Mouse (Mus musculus): ENCODE measurements around the gene Wfikkn1. TPM values are rescaled to one million over a fixed set of nuclear protein-coding genes. Genes with fewer than 3 reads are reported as not detected.
"Not testable (repeated sequence)": the region's sequence is repeated elsewhere in the genome, so short reads cannot be mapped to it uniquely, and the experiment has no call there.

Gene Wfikkn1
- polyA plus RNA-seq, 1 experiment from 2014 or later: 0.55 TPM

GRCm38 (mm10) chr17:25874721-25875170, 5.9 kb downstream of the Wfikkn1 start, which contains the start of gene Mettl26:
Gene Mettl26, plus strand, starts transcription at chr17:25875074.
- peak within 1 kb of the TSS; percentile 96 for H3K27ac ChIP-seq
- H3K36me3 ChIP-seq: no peaks in the 10 kb centered on the region; the same call in 1 of the 2 replicates
- H3K4me3 ChIP-seq (replicated peaks): peak within 1 kb of the TSS; percentile 88
- H3K9me3 ChIP-seq: no peaks in the 10 kb centered on the region
- peak within 1 kb of the TSS; percentile 82 for H3K4me2 ChIP-seq
- ATAC-seq (ENCODE audit: insufficient read depth, low FRiP score, low read depth): peak; percentile 73
- H3K4me1 ChIP-seq: peaks cover 20% of the 10 kb centered on the region
- H3K27me3 ChIP-seq (replicated peaks): no peaks in the 10 kb centered on the region
- under 1% methylated on average over 25 of the region's 25 CpGs for WGBS
- H3K9ac ChIP-seq: peak within 1 kb of the TSS; percentile 73

- Histone ChIP-seq H3K4me3 (replicated peaks) (peak overlapping the region; percentile 88), H3K27ac (peak overlapping the region; percentile 96), H3K27me3 (replicated peaks) (no peaks in the 10 kb centered on the region), H3K9me3 (no peaks in the 10 kb centered on the region), H3K9ac (peak overlapping the region; percentile 21; the same call in 1 of the 2 replicates), H3K4me2 (peak overlapping the region; percentile 82), H3K4me1 (peaks cover 20% of the 10 kb centered on the region), H3K36me3 (no peaks in the 10 kb centered on the region; the same call in 1 of the 2 replicates)
- 4% methylated on average over 14 of the region's 14 CpGs for WGBS
- ATAC-seq (ENCODE audit: insufficient read depth, low FRiP score, low read depth): no peak
These were observed 6.4 kb downstream of the Wfikkn1 start for GRCm38 (mm10) chr17:25874148-25874720.

- H3K36me3 ChIP-seq: no peaks in the 10 kb centered on the region
- no peak for ATAC-seq (ENCODE audit: insufficient read depth, low FRiP score, low read depth)
- H3K4me3 ChIP-seq (replicated peaks): peak overlapping the region; percentile 88; the same call in 1 of the 2 replicates
- H3K4me1 ChIP-seq: peaks cover 24% of the 10 kb centered on the region
- H3K9ac ChIP-seq: no peak overlapping the region
- 76% methylated on average over 11 of the region's 11 CpGs for WGBS
- no peak overlapping the region for H3K4me2 ChIP-seq
- H3K9me3 ChIP-seq: no peaks in the 10 kb centered on the region
- no peaks in the 10 kb centered on the region for H3K27me3 ChIP-seq (replicated peaks)
- no peak overlapping the region for H3K27ac ChIP-seq
These were observed 7.1 kb downstream of the Wfikkn1 start for GRCm38 (mm10) chr17:25873405-25874147.

- Histone ChIP-seq H3K4me2 (no peak overlapping the region), H3K9ac (no peak overlapping the region), H3K4me1 (peaks cover 30% of the 10 kb centered on the region), H3K36me3 (no peaks in the 10 kb centered on the region), H3K9me3 (no peaks in the 10 kb centered on the region), H3K27ac (no peak overlapping the region), H3K4me3 (replicated peaks) (no peak overlapping the region), H3K27me3 (replicated peaks) (no peaks in the 10 kb centered on the region)
- no peak for ATAC-seq (ENCODE audit: insufficient read depth, low FRiP score, low read depth)
- 75% methylated on average over 3 of the region's 3 CpGs for WGBS
These were observed 8.0 kb downstream of the Wfikkn1 start for GRCm38 (mm10) chr17:25872676-25873075.

GRCm38 (mm10) chr17:25871566-25871965, 9.1 kb downstream of the Wfikkn1 start:
- not testable (repeated sequence) for H3K9me3 ChIP-seq; H3K36me3 ChIP-seq; H3K27me3 ChIP-seq (replicated peaks); H3K4me2 ChIP-seq; H3K4me3 ChIP-seq (replicated peaks); ATAC-seq (ENCODE audit: insufficient read depth, low FRiP score, low read depth); H3K9ac ChIP-seq; H3K27ac ChIP-seq
- H3K4me1 ChIP-seq: peaks cover 28% of the 10 kb centered on the region

GRCm38 (mm10) chr17:25869954-25870353, 10.7 kb downstream of the Wfikkn1 start:
- Histone ChIP-seq H3K9me3 (no peaks in the 10 kb centered on the region), H3K36me3 (no peaks in the 10 kb centered on the region), H3K27ac (no peak overlapping the region), H3K4me2 (no peak overlapping the region), H3K4me3 (replicated peaks) (no peak overlapping the region), H3K4me1 (peaks cover 20% of the 10 kb centered on the region), H3K9ac (no peak overlapping the region), H3K27me3 (replicated peaks) (no peaks in the 10 kb centered on the region)
- whole genome bisulfite sequencing: 89% methylated on average over 2 of the region's 2 CpGs
- ATAC-seq (ENCODE audit: insufficient read depth, low FRiP score, low read depth): no peak

- H3K9ac ChIP-seq: no peak overlapping the region
- no peak overlapping the region for H3K4me3 ChIP-seq (replicated peaks)
- peaks cover 20% of the 10 kb centered on the region for H3K4me1 ChIP-seq
- 86% methylated on average over 8 of the region's 8 CpGs for WGBS
- H3K9me3 ChIP-seq: no peaks in the 10 kb centered on the region
- no peak overlapping the region for H3K4me2 ChIP-seq
- H3K27ac ChIP-seq: no peak overlapping the region
- H3K27me3 ChIP-seq (replicated peaks): no peaks in the 10 kb centered on the region
- no peaks in the 10 kb centered on the region for H3K36me3 ChIP-seq
- no peak for ATAC-seq (ENCODE audit: insufficient read depth, low FRiP score, low read depth)
These were observed 11.2 kb downstream of the Wfikkn1 start for GRCm38 (mm10) chr17:25869498-25869897.

- peak within 1 kb of the TSS; percentile 80 for H3K4me3 ChIP-seq (replicated peaks)
- under 1% methylated on average over 24 of the region's 24 CpGs for WGBS
- peak; percentile 88 for ATAC-seq (ENCODE audit: insufficient read depth, low FRiP score, low read depth)
- H3K36me3 ChIP-seq: no peaks in the 10 kb centered on the region
- no peaks in the 10 kb centered on the region for H3K27me3 ChIP-seq (replicated peaks)
- peak within 1 kb of the TSS; percentile 53 for H3K9ac ChIP-seq
- H3K4me2 ChIP-seq: peak within 1 kb of the TSS; percentile 99
- peaks cover 14% of the 10 kb centered on the region for H3K4me1 ChIP-seq
- H3K27ac ChIP-seq: peak within 1 kb of the TSS; percentile 60
- H3K9me3 ChIP-seq: no peaks in the 10 kb centered on the region
These were observed 12.0 kb downstream of the Wfikkn1 start, which contains the start of gene Mcrip2 for GRCm38 (mm10) chr17:25868601-25869191. Gene Mcrip2, minus strand, starts transcription at chr17:25868764.

GRCm38 (mm10) chr17:25867836-25868600, 12.6 kb downstream of the Wfikkn1 start:
- peak; percentile 5; the same call in 1 of the 2 replicates for ATAC-seq (ENCODE audit: insufficient read depth, low FRiP score, low read depth)
- peaks cover 14% of the 10 kb centered on the region for H3K4me1 ChIP-seq
- WGBS: under 1% methylated on average over 42 of the region's 42 CpGs
- peak overlapping the region; percentile 60 for H3K27ac ChIP-seq
- peak overlapping the region; percentile 99 for H3K4me2 ChIP-seq
- H3K9ac ChIP-seq: peak overlapping the region; percentile 53
- no peaks in the 10 kb centered on the region for H3K27me3 ChIP-seq (replicated peaks)
- no peaks in the 10 kb centered on the region for H3K9me3 ChIP-seq
- peak overlapping the region; percentile 80 for H3K4me3 ChIP-seq (replicated peaks)
- H3K36me3 ChIP-seq: no peaks in the 10 kb centered on the region

GRCm38 (mm10) chr17:25867509-25867835, 13.2 kb downstream of the Wfikkn1 start:
- H3K4me3 ChIP-seq (replicated peaks): peak overlapping the region; percentile 80
- no peaks in the 10 kb centered on the region for H3K27me3 ChIP-seq (replicated peaks)
- 17% methylated on average over 7 of the region's 7 CpGs for WGBS
- no peaks in the 10 kb centered on the region for H3K36me3 ChIP-seq
- H3K9ac ChIP-seq: peak overlapping the region; percentile 53; the same call in 1 of the 2 replicates
- peaks cover 14% of the 10 kb centered on the region for H3K4me1 ChIP-seq
- H3K27ac ChIP-seq: peak overlapping the region; percentile 60
- H3K9me3 ChIP-seq: no peaks in the 10 kb centered on the region
- ATAC-seq (ENCODE audit: insufficient read depth, low FRiP score, low read depth): no peak
- peak overlapping the region; percentile 99 for H3K4me2 ChIP-seq

GRCm38 (mm10) chr17:25866172-25866571, 14.5 kb downstream of the Wfikkn1 start:
- no peak for ATAC-seq (ENCODE audit: insufficient read depth, low FRiP score, low read depth)
- H3K9me3 ChIP-seq: no peaks in the 10 kb centered on the region
- no peaks in the 10 kb centered on the region for H3K36me3 ChIP-seq
- no peak overlapping the region for H3K9ac ChIP-seq
- no peaks in the 10 kb centered on the region for H3K27me3 ChIP-seq (replicated peaks)
- 85% methylated on average over 3 of the region's 3 CpGs for WGBS
- H3K4me2 ChIP-seq: no peak overlapping the region
- no peak overlapping the region for H3K27ac ChIP-seq
- H3K4me1 ChIP-seq: peaks cover 19% of the 10 kb centered on the region
- no peak overlapping the region for H3K4me3 ChIP-seq (replicated peaks)

All from stomach, embryonic 15.5 days (tissue).